Mouse (Mus musculus) adrenal gland, postnatal 25 days (tissue): ENCODE results near the gene Olfr297. TPM values are rescaled to one million over a fixed set of nuclear protein-coding genes. Genes with fewer than 3 reads are reported as not detected.

Experiments used
- DNase-seq: peaks from one replicate; pipeline ENCODE4 v3.0.0; 2021; ENCODE audit warnings: mixed read lengths
- long read RNA-seq: library from polyadenylated mRNA; stranded (forward); transcript quantifications from one replicate; pipeline ENCODE4 v2.0.0, GENCODE M21; 2021
- total RNA-seq: library from RNA; stranded (reverse); gene quantifications from 2 replicates; pipeline ENCODE4 v1.2.3, GENCODE M21; 2021

Gene Olfr297
- total RNA-seq, result not detected in 2 replicates
- long read RNA-seq, result 0 reads

GRCm38 (mm10) chr7:86519668-86520067, at the start of gene Olfr297:
Olfr297 (plus strand) TSS chr7:86519968.
- no peak for DNase-seq

- DNase-seq, result no peak
Measured at GRCm38 (mm10) chr7:86492384-86492783, 27.4 kb upstream of the Olfr297 start, which contains the start of gene Olfr298. Olfr298 (minus strand) TSS chr7:86492484.

Other genes with a start within 250 kb of the Olfr297 start
- gene Olfr310, start 242.8 kb upstream of the Olfr297 start, total RNA-seq, result not detected in 2 replicates
- gene Olfr309, start 206.3 kb upstream of the Olfr297 start, total RNA-seq, result not detected in 2 replicates
- gene Olfr308, start 194.3 kb upstream of the Olfr297 start, total RNA-seq, result not detected in 2 replicates
- not detected in 2 replicates for gene Olfr307, start 182.4 kb upstream of the Olfr297 start, total RNA-seq
- not detected in 2 replicates for gene Olfr305, start 153.0 kb upstream of the Olfr297 start, total RNA-seq
- not detected in 2 replicates for gene Olfr304, start 133.3 kb upstream of the Olfr297 start, total RNA-seq
- gene Olfr303, start 122.2 kb upstream of the Olfr297 start, total RNA-seq, result not detected in 2 replicates
- gene Olfr301, start 116.1 kb upstream of the Olfr297 start, total RNA-seq, result not detected in 2 replicates
- not detected in 2 replicates for gene Olfr299, start 60.0 kb upstream of the Olfr297 start, total RNA-seq
- not detected in 2 replicates for gene Olfr298, start 27.5 kb upstream of the Olfr297 start, total RNA-seq
- not detected in 2 replicates for gene Olfr295, start 63.9 kb downstream of the Olfr297 start, total RNA-seq
- not detected in 2 replicates for gene Olfr294, start 96.7 kb downstream of the Olfr297 start, total RNA-seq
- not detected in 2 replicates for gene Olfr293, start 129.1 kb downstream of the Olfr297 start, total RNA-seq
- gene Olfr292, start 168.4 kb downstream of the Olfr297 start, total RNA-seq, result not detected in 2 replicates